Mouse (Mus musculus) cortical plate, adult 2 months (tissue): ENCODE measurements around the gene Hus1.

Experiments
- CTCF ChIP-seq: fragments of 200-500 bp; IDR thresholded peaks from 2 replicates; pipeline ENCODE4 v1.5.1; 2011; ENCODE audit warnings: mild to moderate bottlenecking, control low read depth, low read length; ENCODE audit not compliant: insufficient read depth; ENCODE audit errors: extremely low read depth
- POLR2A ChIP-seq: fragments of 200-500 bp; IDR thresholded peaks from 2 replicates; pipeline ENCODE4 v1.6.1; 2011; ENCODE audit warnings: mild to moderate bottlenecking, low read length, control low read depth; ENCODE audit not compliant: insufficient read depth; ENCODE audit errors: extremely low read depth

- TF ChIP-seq CTCF = no peak
- TF ChIP-seq POLR2A = no peak
Observed at GRCm38 (mm10) chr11:9014740-9015139, 3.7 kb upstream of the Hus1 start.
